Mouse (Mus musculus): ENCODE data around the gene Klf13.

Klf13 gene

DNA sequence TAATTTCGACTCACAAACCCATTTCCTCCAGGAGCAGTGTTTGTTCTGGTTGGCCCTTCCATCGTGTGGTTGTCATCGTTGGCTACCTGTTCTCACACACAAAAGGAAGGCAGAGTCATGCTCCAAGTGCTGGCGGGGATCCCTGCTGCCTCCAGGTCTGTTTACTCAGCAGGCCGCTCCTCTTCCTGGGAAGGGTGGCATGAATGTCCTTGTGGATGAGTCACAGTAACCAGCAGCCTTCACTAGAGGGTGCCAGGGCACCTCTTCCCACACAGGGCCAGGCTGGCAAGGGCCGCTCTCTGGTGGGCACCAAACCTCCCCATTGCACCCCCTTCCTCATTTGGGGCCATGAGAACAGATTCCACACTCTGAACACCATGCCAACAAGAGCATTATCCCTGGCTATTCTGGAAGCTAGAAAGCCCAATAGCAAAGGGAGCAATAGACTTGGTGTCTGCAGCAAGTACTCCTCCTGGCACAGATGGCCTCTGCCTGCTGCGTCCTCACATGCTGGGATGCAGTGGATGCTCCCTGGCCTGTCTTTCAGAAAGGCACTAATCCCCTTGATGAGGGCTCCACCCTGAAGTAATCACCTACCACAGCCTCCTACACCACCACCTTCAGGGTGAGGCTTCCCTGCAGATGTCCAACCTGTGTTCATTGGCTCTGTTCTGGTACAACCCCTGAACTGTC lies 86.7 kb downstream of the Klf13 start:
- intact Hi-C loops (cut with DNase I), result loop anchor here (2.0 to 10.0 kb wide), 3 partner anchors 99 to 303 kb away; partner anchors contain the start of gene Trpm1

All from adrenal gland (tissue).